Mouse (Mus musculus): Measurements from ENCODE around the gene Trmt10c. TPM values are rescaled to one million over a fixed set of nuclear protein-coding genes. Genes with fewer than 3 reads are reported as not detected.
"Not testable (repeated sequence)": the region's sequence is repeated elsewhere in the genome, so short reads cannot be mapped to it uniquely, and the experiment has no call there.

Gene Trmt10c
- polyA plus RNA-seq, 1 experiment from 2014 or later, result 26.1 TPM

GRCm38 (mm10) chr16:56068523-56069070 lies 31.0 kb upstream of the Trmt10c start:
- H3K27ac ChIP-seq (replicated peaks), result no peak overlapping the region
- H3K4me3 ChIP-seq, result no peak overlapping the region
- no peak overlapping the region for H3K4me2 ChIP-seq (replicated peaks)
- H3K27me3 ChIP-seq, result 0 out of 2 replicates have a peak, but pooled peaks cover 8% of the 10 kb centered on the region
- H3K9ac ChIP-seq (replicated peaks), result no peak overlapping the region
- no peaks in the 10 kb centered on the region for H3K4me1 ChIP-seq
- 91% methylated on average over 6 of the region's 6 CpGs for WGBS
- no peaks in the 10 kb centered on the region for H3K36me3 ChIP-seq
- H3K9me3 ChIP-seq, result no peaks in the 10 kb centered on the region
- ATAC-seq (ENCODE audit: low FRiP score, low read depth), result no peak

GRCm38 (mm10) chr16:56066113-56066512 lies 28.5 kb upstream of the Trmt10c start:
- H3K36me3 ChIP-seq, result no peaks in the 10 kb centered on the region
- no peak overlapping the region for H3K4me3 ChIP-seq
- no peaks in the 10 kb centered on the region for H3K4me1 ChIP-seq
- no peak for ATAC-seq (ENCODE audit: low FRiP score, low read depth)
- H3K27ac ChIP-seq (replicated peaks), result no peak overlapping the region
- no peaks in the 10 kb centered on the region for H3K9me3 ChIP-seq
- 34% methylated on average over 8 of the region's 8 CpGs for WGBS
- H3K9ac ChIP-seq (replicated peaks), result no peak overlapping the region
- H3K4me2 ChIP-seq (replicated peaks), result no peak overlapping the region
- H3K27me3 ChIP-seq, result peaks cover 24% of the 10 kb centered on the region

- H3K4me1 ChIP-seq, result no peaks in the 10 kb centered on the region
- H3K4me2 ChIP-seq (replicated peaks), result peak overlapping the region; percentile 58
- peaks cover 25% of the 10 kb centered on the region for H3K27me3 ChIP-seq
- peak overlapping the region; percentile 34 for H3K4me3 ChIP-seq
- 4% methylated on average over 20 of the region's 20 CpGs for WGBS
- no peaks in the 10 kb centered on the region for H3K36me3 ChIP-seq
- no peaks in the 10 kb centered on the region for H3K9me3 ChIP-seq
- H3K9ac ChIP-seq (replicated peaks), result peak overlapping the region; percentile 43; the same call in 1 of the 2 replicates
- peak overlapping the region; percentile 39; the same call in 1 of the 2 replicates for H3K27ac ChIP-seq (replicated peaks)
- peak; percentile 89 for ATAC-seq (ENCODE audit: low FRiP score, low read depth)
Measured at GRCm38 (mm10) chr16:56064334-56064990, 26.8 kb upstream of the Trmt10c start.

- Histone ChIP-seq H3K4me1 (no peaks in the 10 kb centered on the region), H3K4me3 (no peak overlapping the region), H3K27me3 (peaks cover 30% of the 10 kb centered on the region), H3K36me3 (no peaks in the 10 kb centered on the region), H3K9me3 (no peaks in the 10 kb centered on the region), H3K4me2 (replicated peaks) (no peak overlapping the region), H3K27ac (replicated peaks) (no peak overlapping the region), H3K9ac (replicated peaks) (no peak overlapping the region)
- WGBS, result 44% methylated on average over 11 of the region's 11 CpGs
- ATAC-seq (ENCODE audit: low FRiP score, low read depth), result no peak
Measured at GRCm38 (mm10) chr16:56062981-56063380, 25.4 kb upstream of the Trmt10c start.

GRCm38 (mm10) chr16:56061995-56062594 lies 24.5 kb upstream of the Trmt10c start:
- no peak overlapping the region for H3K27ac ChIP-seq (replicated peaks)
- ATAC-seq (ENCODE audit: low FRiP score, low read depth), result no peak
- no peak overlapping the region for H3K4me2 ChIP-seq (replicated peaks)
- H3K4me3 ChIP-seq, result no peak overlapping the region
- no peaks in the 10 kb centered on the region for H3K9me3 ChIP-seq
- H3K36me3 ChIP-seq, result no peaks in the 10 kb centered on the region
- peaks cover 31% of the 10 kb centered on the region for H3K27me3 ChIP-seq
- no peak overlapping the region for H3K9ac ChIP-seq (replicated peaks)
- H3K4me1 ChIP-seq, result peaks cover 5% of the 10 kb centered on the region; the same call in 1 of the 2 replicates
- WGBS, result 76% methylated on average over 7 of the region's 7 CpGs

- Histone ChIP-seq H3K9me3 (no peaks in the 10 kb centered on the region), H3K27me3 (peaks cover 31% of the 10 kb centered on the region), H3K4me1 (peaks cover 7% of the 10 kb centered on the region; the same call in 1 of the 2 replicates), H3K36me3 (no peaks in the 10 kb centered on the region), H3K27ac (replicated peaks) (no peak overlapping the region), H3K4me3 (no peak overlapping the region), H3K9ac (replicated peaks) (no peak overlapping the region), H3K4me2 (replicated peaks) (no peak overlapping the region)
- no peak for ATAC-seq (ENCODE audit: low FRiP score, low read depth)
- WGBS, result 56% methylated on average over 10 of the region's 10 CpGs
Measured at GRCm38 (mm10) chr16:56058151-56058550, 20.5 kb upstream of the Trmt10c start.

- no peaks in the 10 kb centered on the region for H3K36me3 ChIP-seq
- no peak overlapping the region for H3K4me3 ChIP-seq
- 15% methylated on average over 7 of the region's 7 CpGs for WGBS
- peaks cover 24% of the 10 kb centered on the region for H3K27me3 ChIP-seq
- H3K9ac ChIP-seq (replicated peaks), result no peak overlapping the region
- H3K4me2 ChIP-seq (replicated peaks), result no peak overlapping the region
- ATAC-seq (ENCODE audit: low FRiP score, low read depth), result peak; percentile 98
- H3K4me1 ChIP-seq, result peaks cover 7% of the 10 kb centered on the region; the same call in 1 of the 2 replicates
- H3K27ac ChIP-seq (replicated peaks), result 0 out of 2 replicates have a peak overlapping the region, but pooled peaks have one; percentile 25
- no peaks in the 10 kb centered on the region for H3K9me3 ChIP-seq
Measured at GRCm38 (mm10) chr16:56056944-56057590, 19.4 kb upstream of the Trmt10c start.

GRCm38 (mm10) chr16:56055911-56056310 lies 18.3 kb upstream of the Trmt10c start:
- no peaks in the 10 kb centered on the region for H3K36me3 ChIP-seq
- H3K9me3 ChIP-seq, result no peaks in the 10 kb centered on the region
- peaks cover 13% of the 10 kb centered on the region for H3K27me3 ChIP-seq
- WGBS, result 81% methylated on average over 3 of the region's 3 CpGs
- no peak for ATAC-seq (ENCODE audit: low FRiP score, low read depth)
- H3K27ac ChIP-seq (replicated peaks), result no peak overlapping the region
- no peak overlapping the region for H3K4me2 ChIP-seq (replicated peaks)
- H3K4me3 ChIP-seq, result no peak overlapping the region
- H3K4me1 ChIP-seq, result peaks cover 7% of the 10 kb centered on the region; the same call in 1 of the 2 replicates
- H3K9ac ChIP-seq (replicated peaks), result no peak overlapping the region

GRCm38 (mm10) chr16:56048038-56048437 lies 10.4 kb upstream of the Trmt10c start, which contains the start of gene Senp7:
Gene Senp7, plus strand, starts transcription at chr16:56048338.
- not testable (repeated sequence) for H3K27me3 ChIP-seq; H3K9me3 ChIP-seq; H3K9ac ChIP-seq (replicated peaks); H3K27ac ChIP-seq (replicated peaks); H3K4me3 ChIP-seq; H3K4me2 ChIP-seq (replicated peaks); H3K36me3 ChIP-seq; ATAC-seq (ENCODE audit: low FRiP score, low read depth); H3K4me1 ChIP-seq
- WGBS, result no CpG with 5 or more reads among the region's 4 CpGs

GRCm38 (mm10) chr16:56038090-56038489 lies 471 bp upstream of the Trmt10c start:
- H3K9ac ChIP-seq (replicated peaks), result peak overlapping the region; percentile 82
- H3K27ac ChIP-seq (replicated peaks), result peak overlapping the region; percentile 86
- H3K27me3 ChIP-seq, result no peaks in the 10 kb centered on the region
- H3K4me1 ChIP-seq, result peaks cover 15% of the 10 kb centered on the region
- peak overlapping the region; percentile 94 for H3K4me3 ChIP-seq
- 33% methylated on average over 8 of the region's 8 CpGs for WGBS
- H3K9me3 ChIP-seq, result no peaks in the 10 kb centered on the region
- ATAC-seq (ENCODE audit: low FRiP score, low read depth), result peak; percentile 50
- peaks cover 15% of the 10 kb centered on the region for H3K36me3 ChIP-seq
- peak overlapping the region; percentile 72 for H3K4me2 ChIP-seq (replicated peaks)

GRCm38 (mm10) chr16:56036501-56036900 lies 1.1 kb downstream of the Trmt10c start:
- no peak for ATAC-seq (ENCODE audit: low FRiP score, low read depth)
- H3K27me3 ChIP-seq, result no peaks in the 10 kb centered on the region
- H3K4me3 ChIP-seq, result peak overlapping the region; percentile 94
- peak overlapping the region; percentile 82; the same call in 1 of the 2 replicates for H3K9ac ChIP-seq (replicated peaks)
- peak overlapping the region; percentile 72 for H3K4me2 ChIP-seq (replicated peaks)
- H3K4me1 ChIP-seq, result peaks cover 15% of the 10 kb centered on the region
- no peaks in the 10 kb centered on the region for H3K9me3 ChIP-seq
- H3K36me3 ChIP-seq, result peaks cover 24% of the 10 kb centered on the region
- WGBS, result 66% methylated on average over 6 of the region's 6 CpGs
- H3K27ac ChIP-seq (replicated peaks), result no peak overlapping the region

GRCm38 (mm10) chr16:56034566-56034965 lies 3.1 kb downstream of the Trmt10c start:
- Histone ChIP-seq H3K9ac (replicated peaks) (no peak overlapping the region), H3K4me1 (peaks cover 24% of the 10 kb centered on the region), H3K27ac (replicated peaks) (no peak overlapping the region), H3K27me3 (no peaks in the 10 kb centered on the region), H3K4me3 (no peak overlapping the region), H3K9me3 (no peaks in the 10 kb centered on the region), H3K36me3 (peaks cover 24% of the 10 kb centered on the region), H3K4me2 (replicated peaks) (no peak overlapping the region)
- WGBS, result 95% methylated on average over 6 of the region's 6 CpGs
- no peak for ATAC-seq (ENCODE audit: low FRiP score, low read depth)
